Mouse (Mus musculus): ENCODE measurements at regions not wholly inside any gene's neighbourhood (a gene's known extent, or its start where the extent isn't known, plus 50 kb on each side); places are given as distances from the start of the nearest gene placed in this dataset.

- Histone ChIP-seq H3K36me3 (ENCODE audit: control insufficient read depth, insufficient read depth, low read length) (no peaks in the 10 kb centered on the region), H3K27me3 (ENCODE audit: control insufficient read depth, insufficient read depth, low read length) (no peaks in the 10 kb centered on the region), H3K4me1 (replicated peaks; ENCODE audit: control insufficient read depth, insufficient read depth, low read length) (no peaks in the 10 kb centered on the region), H3K27ac (ENCODE audit: low read depth, low read length) (no peak overlapping the region), H3K9ac (ENCODE audit: low read depth, low read length) (no peak overlapping the region), H3K4me2 (replicated peaks; ENCODE audit: low read depth, low read length) (no peak overlapping the region), H3K9me3 (ENCODE audit: control insufficient read depth, low read length) (no peaks in the 10 kb centered on the region), H3K4me3 (ENCODE audit: low read depth, low read length) (no peak overlapping the region)
- DNase-seq (ENCODE audit: low spot score) (no peak), ATAC-seq (ENCODE audit: low FRiP score) (no peak)
- WGBS, result 89% methylated on average over 4 of the region's 4 CpGs
These were observed 60.2 kb upstream of the Slc6a6 start for GRCm38 (mm10) chr6:91623646-91624045.

DNA sequence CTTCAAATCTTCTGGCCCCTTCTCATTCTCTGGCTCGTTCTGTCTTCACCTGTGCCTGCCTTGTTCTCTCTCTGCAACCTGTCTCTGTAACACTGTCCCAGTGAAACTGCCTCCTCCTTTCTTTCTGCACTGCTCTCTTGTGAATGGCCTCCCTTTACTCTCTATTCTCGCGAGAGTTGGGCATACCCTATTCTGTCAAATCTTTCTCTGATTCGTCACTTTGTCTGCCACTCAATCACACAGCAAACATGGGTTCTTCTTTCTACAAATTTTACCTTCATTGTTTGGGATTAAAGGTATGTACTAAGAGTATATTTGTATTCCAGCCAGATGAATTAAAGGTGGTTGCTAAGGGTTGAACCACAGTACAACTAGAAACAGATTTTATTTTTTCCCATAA is 54.6 kb upstream of the Slc6a6 start:
- DNase-seq (ENCODE audit: low spot score) (no peak), ATAC-seq (ENCODE audit: low FRiP score) (no peak)
- Histone ChIP-seq H3K4me3 (ENCODE audit: low read depth, low read length) (no peak overlapping the region), H3K9ac (ENCODE audit: low read depth, low read length) (no peak overlapping the region), H3K27ac (ENCODE audit: low read depth, low read length) (no peak overlapping the region), H3K9me3 (ENCODE audit: control insufficient read depth, low read length) (no peaks in the 10 kb centered on the region), H3K27me3 (ENCODE audit: control insufficient read depth, insufficient read depth, low read length) (no peaks in the 10 kb centered on the region), H3K4me1 (replicated peaks; ENCODE audit: control insufficient read depth, insufficient read depth, low read length) (no peaks in the 10 kb centered on the region), H3K4me2 (replicated peaks; ENCODE audit: low read depth, low read length) (no peak overlapping the region), H3K36me3 (ENCODE audit: control insufficient read depth, insufficient read depth, low read length) (no peaks in the 10 kb centered on the region)
- WGBS, result 82% methylated on average over 4 of the region's 4 CpGs

DNA sequence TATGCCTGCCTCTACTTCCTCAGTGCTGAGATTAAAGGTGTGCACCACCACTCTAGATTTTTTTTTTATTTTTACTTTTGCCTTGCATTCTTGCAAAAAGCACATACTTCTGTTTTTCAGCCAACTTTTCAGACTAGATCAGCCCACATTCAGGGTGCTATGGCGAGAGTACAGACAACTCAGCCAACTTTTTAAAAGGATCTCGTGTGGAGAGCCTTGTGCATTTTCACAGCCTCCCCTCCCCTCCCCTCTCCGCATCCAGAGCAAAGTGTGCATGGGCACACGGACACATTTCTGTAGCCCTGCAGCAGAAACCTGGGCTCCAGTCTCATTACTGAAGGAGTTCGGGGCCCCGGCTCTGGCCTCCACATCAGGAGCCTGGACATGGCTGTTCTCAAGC is 52.6 kb upstream of the Slc6a6 start:
- Histone ChIP-seq H3K27me3 (ENCODE audit: control insufficient read depth, insufficient read depth, low read length) (no peaks in the 10 kb centered on the region), H3K4me2 (replicated peaks; ENCODE audit: low read depth, low read length) (no peak overlapping the region), H3K4me3 (ENCODE audit: low read depth, low read length) (no peak overlapping the region), H3K9ac (ENCODE audit: low read depth, low read length) (no peak overlapping the region), H3K4me1 (replicated peaks; ENCODE audit: control insufficient read depth, insufficient read depth, low read length) (no peaks in the 10 kb centered on the region), H3K27ac (ENCODE audit: low read depth, low read length) (no peak overlapping the region), H3K9me3 (ENCODE audit: control insufficient read depth, low read length) (no peaks in the 10 kb centered on the region), H3K36me3 (ENCODE audit: control insufficient read depth, insufficient read depth, low read length) (no peaks in the 10 kb centered on the region)
- ATAC-seq (ENCODE audit: low FRiP score) (no peak), DNase-seq (ENCODE audit: low spot score) (no peak)
- WGBS, result 90% methylated on average over 6 of the region's 6 CpGs
